Mouse (Mus musculus) hindbrain, embryonic 13.5 days (tissue): ENCODE results near the gene Blvrb. TPM values are rescaled to one million over a fixed set of nuclear protein-coding genes. Genes with fewer than 3 reads are reported as not detected.
A peak's percentile ranks its signal among the peaks of the same experiment; 100 is the strongest.

Experiments
- ATAC-seq: fragments of 200-750 bp; cut with Nextera tagmentation; 2 replicates; pipeline ENCODE4 v1.8.0; 2017; ENCODE audit warnings: moderate TSS enrichment; ENCODE audit not compliant: low FRiP score
- H3K27ac ChIP-seq: fragments of 300-500 bp; sonication (generic); 2 replicates; pipeline ENCODE4 v1.5.1; 2015; ENCODE audit warnings: inconsistent platforms, mild to moderate bottlenecking, moderate library complexity
- H3K27me3 ChIP-seq: fragments of 300-500 bp; sonication (generic); 2 replicates; pipeline ENCODE4 v1.6.1; 2015; ENCODE audit warnings: mild to moderate bottlenecking, inconsistent platforms
- H3K36me3 ChIP-seq: fragments of 300-500 bp; sonication (generic); 2 replicates; pipeline ENCODE4 v1.6.1; 2015; ENCODE audit warnings: mild to moderate bottlenecking, inconsistent platforms
- H3K4me1 ChIP-seq: fragments of 300-500 bp; sonication (generic); replicated peaks from 2 replicates; pipeline ENCODE4 v1.6.1; 2015; ENCODE audit warnings: inconsistent platforms
- H3K4me2 ChIP-seq: fragments of 300-500 bp; sonication (generic); 2 replicates; pipeline ENCODE4 v1.6.1; 2015; ENCODE audit warnings: inconsistent platforms, mild to moderate bottlenecking, moderate library complexity
- H3K4me3 ChIP-seq: fragments of 300-500 bp; sonication (generic); 2 replicates; pipeline ENCODE4 v1.5.1; 2015; ENCODE audit warnings: mild to moderate bottlenecking, inconsistent platforms
- H3K9ac ChIP-seq: fragments of 300-500 bp; sonication (generic); 2 replicates; pipeline ENCODE4 v1.6.1; 2015; ENCODE audit warnings: mild to moderate bottlenecking, inconsistent platforms
- H3K9me3 ChIP-seq: fragments of 300-500 bp; sonication (generic); 2 replicates; pipeline ENCODE4 v1.6.1; 2016; ENCODE audit warnings: inconsistent platforms
- WGBS: fragments of 180-500 bp; shearing (Covaris S2); methylation state at CpG from one replicate; pipeline ENCODE4 v1.1.7; 2015; 5-methylcytosine and 5-hydroxymethylcytosine counted together
- polyA plus RNA-seq: library from polyadenylated mRNA; unstranded; fragments of >200 nt; fragmentation: Nextera tagmentation; extraction: Ambion mirVana; gene quantifications from 2 replicates; pipeline ENCODE4 v1.2.1, GENCODE M21; 2015

Gene Blvrb
- polyA plus RNA-seq, 1 experiment from 2014 or later, result 18.7 TPM

- Histone ChIP-seq H3K4me3 (peak overlapping the region; percentile 56), H3K27me3 (no peaks in the 10 kb centered on the region), H3K4me2 (peak overlapping the region; percentile 69), H3K9ac (peak overlapping the region; percentile 67), H3K9me3 (no peaks in the 10 kb centered on the region), H3K4me1 (peaks cover 11% of the 10 kb centered on the region), H3K36me3 (peaks cover 11% of the 10 kb centered on the region; the same call in 1 of the 2 replicates), H3K27ac (peak overlapping the region; percentile 86)
- WGBS, result under 1% methylated on average over 23 of the region's 23 CpGs
- ATAC-seq, result peak; percentile 90
Observed at GRCm38 (mm10) chr7:27474490-27474954, 26.7 kb downstream of the Blvrb start.

- ATAC-seq, result no peak
- Histone ChIP-seq H3K4me1 (peaks cover 11% of the 10 kb centered on the region), H3K36me3 (peaks cover 11% of the 10 kb centered on the region; the same call in 1 of the 2 replicates), H3K9ac (no peak overlapping the region), H3K4me3 (no peak overlapping the region), H3K9me3 (no peaks in the 10 kb centered on the region), H3K4me2 (peak overlapping the region; percentile 69), H3K27ac (no peak overlapping the region), H3K27me3 (no peaks in the 10 kb centered on the region)
- WGBS, result 95% methylated on average over 2 of the region's 2 CpGs
Observed at GRCm38 (mm10) chr7:27475596-27475995, 27.8 kb downstream of the Blvrb start.

GRCm38 (mm10) chr7:27476098-27476635 lies 28.4 kb downstream of the Blvrb start:
- Histone ChIP-seq H3K4me1 (peaks cover 13% of the 10 kb centered on the region), H3K4me2 (no peak overlapping the region), H3K27ac (no peak overlapping the region), H3K9me3 (no peaks in the 10 kb centered on the region), H3K9ac (0 out of 2 replicates have a peak overlapping the region, but pooled peaks have one; percentile 35), H3K36me3 (peaks cover 11% of the 10 kb centered on the region; the same call in 1 of the 2 replicates), H3K27me3 (no peaks in the 10 kb centered on the region), H3K4me3 (no peak overlapping the region)
- ATAC-seq, result no peak
- WGBS, result 97% methylated on average over 14 of the region's 14 CpGs

- Histone ChIP-seq H3K4me1 (peaks cover 17% of the 10 kb centered on the region), H3K9ac (no peak overlapping the region), H3K4me3 (no peak overlapping the region), H3K36me3 (peaks cover 11% of the 10 kb centered on the region; the same call in 1 of the 2 replicates), H3K9me3 (no peaks in the 10 kb centered on the region), H3K4me2 (no peak overlapping the region), H3K27me3 (no peaks in the 10 kb centered on the region), H3K27ac (no peak overlapping the region)
- no peak for ATAC-seq
- 86% methylated on average over 7 of the region's 7 CpGs for WGBS
Observed at GRCm38 (mm10) chr7:27478561-27478960, 30.8 kb downstream of the Blvrb start.

GRCm38 (mm10) chr7:27479750-27480149 lies 32.0 kb downstream of the Blvrb start:
- Histone ChIP-seq H3K4me2 (no peak overlapping the region), H3K36me3 (peaks cover 11% of the 10 kb centered on the region; the same call in 1 of the 2 replicates), H3K4me3 (no peak overlapping the region), H3K9me3 (no peaks in the 10 kb centered on the region), H3K27ac (no peak overlapping the region), H3K9ac (no peak overlapping the region), H3K4me1 (peaks cover 17% of the 10 kb centered on the region), H3K27me3 (no peaks in the 10 kb centered on the region)
- 95% methylated on average over 1 of the region's 1 CpGs for WGBS
- no peak for ATAC-seq

GRCm38 (mm10) chr7:27480506-27480905 lies 32.7 kb downstream of the Blvrb start:
- Histone ChIP-seq H3K9me3 (no peaks in the 10 kb centered on the region), H3K27me3 (0 out of 2 replicates have a peak, but pooled peaks cover 4% of the 10 kb centered on the region), H3K9ac (no peak overlapping the region), H3K27ac (0 out of 2 replicates have a peak overlapping the region, but pooled peaks have one; percentile 24), H3K4me3 (no peak overlapping the region), H3K4me2 (no peak overlapping the region), H3K4me1 (peaks cover 10% of the 10 kb centered on the region), H3K36me3 (peaks cover 11% of the 10 kb centered on the region; the same call in 1 of the 2 replicates)
- 74% methylated on average over 3 of the region's 3 CpGs for WGBS
- no peak for ATAC-seq

- Histone ChIP-seq H3K27ac (peak overlapping the region; percentile 60; the same call in 1 of the 2 replicates), H3K9me3 (no peaks in the 10 kb centered on the region), H3K36me3 (peaks cover 10% of the 10 kb centered on the region; the same call in 1 of the 2 replicates), H3K27me3 (0 out of 2 replicates have a peak, but pooled peaks cover 4% of the 10 kb centered on the region), H3K4me3 (peak overlapping the region; percentile 29), H3K9ac (peak overlapping the region; percentile 63), H3K4me2 (peak overlapping the region; percentile 59), H3K4me1 (peaks cover 10% of the 10 kb centered on the region)
- 20% methylated on average over 11 of the region's 11 CpGs for whole genome bisulfite sequencing
- ATAC-seq, result no peak
Observed at GRCm38 (mm10) chr7:27480927-27481626, 33.3 kb downstream of the Blvrb start.

GRCm38 (mm10) chr7:27481627-27481969 lies 33.8 kb downstream of the Blvrb start:
- H3K4me2 ChIP-seq, result peak overlapping the region; percentile 59
- no peaks in the 10 kb centered on the region for H3K9me3 ChIP-seq
- peaks cover 5% of the 10 kb centered on the region; the same call in 1 of the 2 replicates for H3K36me3 ChIP-seq
- WGBS, result 0% methylated on average over 5 of the region's 12 CpGs
- H3K4me3 ChIP-seq, result peak overlapping the region; percentile 29
- peak; percentile 56; the same call in 1 of the 2 replicates for ATAC-seq
- 0 out of 2 replicates have a peak, but pooled peaks cover 4% of the 10 kb centered on the region for H3K27me3 ChIP-seq
- H3K27ac ChIP-seq, result peak overlapping the region; percentile 60; the same call in 1 of the 2 replicates
- peak overlapping the region; percentile 63 for H3K9ac ChIP-seq
- H3K4me1 ChIP-seq, result peaks cover 14% of the 10 kb centered on the region

- H3K27ac ChIP-seq, result no peak overlapping the region
- no peak overlapping the region for H3K9ac ChIP-seq
- no peaks in the 10 kb centered on the region for H3K9me3 ChIP-seq
- no peak for ATAC-seq
- peaks cover 6% of the 10 kb centered on the region; the same call in 1 of the 2 replicates for H3K27me3 ChIP-seq
- no peak overlapping the region for H3K4me2 ChIP-seq
- H3K4me1 ChIP-seq, result peaks cover 23% of the 10 kb centered on the region
- 86% methylated on average over 4 of the region's 4 CpGs for WGBS
- H3K36me3 ChIP-seq, result no peaks in the 10 kb centered on the region
- no peak overlapping the region for H3K4me3 ChIP-seq
Observed at GRCm38 (mm10) chr7:27483860-27484259, 36.1 kb downstream of the Blvrb start.

- 7% methylated on average over 13 of the region's 13 CpGs for WGBS
- H3K4me3 ChIP-seq, result peak overlapping the region; percentile 70
Observed at GRCm38 (mm10) chr7:27486102-27486769, 38.5 kb downstream of the Blvrb start.

GRCm38 (mm10) chr7:27486770-27487697 lies 39.3 kb downstream of the Blvrb start, which contains the start of gene Sertad1:
Sertad1 (plus strand) TSS chr7:27486910.
- Histone ChIP-seq H3K4me3 (peak within 1 kb of the TSS; percentile 70), H3K4me2 (peak within 1 kb of the TSS; percentile 61), H3K9me3 (no peaks in the 10 kb centered on the region), H3K4me1 (peaks cover 26% of the 10 kb centered on the region), H3K27ac (peak within 1 kb of the TSS; percentile 94), H3K9ac (peak within 1 kb of the TSS; percentile 77), H3K36me3 (no peaks in the 10 kb centered on the region), H3K27me3 (peaks cover 17% of the 10 kb centered on the region)
- WGBS, result under 1% methylated on average over 80 of the region's 80 CpGs
- ATAC-seq, result peak; percentile 97

More at GRCm38 (mm10) chr7:27486102-27486769, 38.5 kb downstream of the Blvrb start:
- ATAC-seq, result peak; percentile 25
- H3K27ac ChIP-seq, result peak overlapping the region; percentile 94; the same call in 1 of the 2 replicates
- H3K4me2 ChIP-seq, result peak overlapping the region; percentile 61
- H3K36me3 ChIP-seq, result no peaks in the 10 kb centered on the region
- peaks cover 17% of the 10 kb centered on the region for H3K27me3 ChIP-seq
- no peaks in the 10 kb centered on the region for H3K9me3 ChIP-seq
- H3K4me1 ChIP-seq, result peaks cover 30% of the 10 kb centered on the region
- peak overlapping the region; percentile 43; the same call in 1 of the 2 replicates for H3K9ac ChIP-seq
